Mouse (Mus musculus) testis, adult 2 months (tissue): ENCODE results near the gene Sin3a. TPM values are rescaled to one million over a fixed set of nuclear protein-coding genes. Genes with fewer than 3 reads are reported as not detected.

Source experiments
- H3K27ac ChIP-seq: fragments of 200-500 bp; 2 replicates; pipeline ENCODE4 v1.5.1; 2012; ENCODE audit warnings: low read depth, low read length; ENCODE audit not compliant: control insufficient read depth, insufficient read depth
- H3K27me3 ChIP-seq: fragments of 200-500 bp; 2 replicates; pipeline ENCODE4 v1.6.1; 2012; ENCODE audit warnings: mild to moderate bottlenecking, low read length, moderate library complexity; ENCODE audit not compliant: control insufficient read depth, insufficient read depth
- H3K36me3 ChIP-seq: fragments of 200-500 bp; 2 replicates; pipeline ENCODE4 v1.6.1; 2012; ENCODE audit warnings: mild to moderate bottlenecking, low read length; ENCODE audit not compliant: control insufficient read depth, insufficient read depth
- H3K4me1 ChIP-seq: fragments of 200-500 bp; 2 replicates; pipeline ENCODE4 v1.6.1; 2012; ENCODE audit warnings: low read length; ENCODE audit not compliant: control insufficient read depth, insufficient read depth
- H3K4me3 ChIP-seq: fragments of 200-500 bp; 2 replicates; pipeline ENCODE4 v1.5.1; 2012; ENCODE audit warnings: low read depth, mild to moderate bottlenecking, low read length, moderate library complexity, mixed read lengths; ENCODE audit not compliant: control insufficient read depth
- CTCF ChIP-seq: fragments of 200-500 bp; IDR thresholded peaks from 2 replicates; pipeline ENCODE4 v1.5.1; 2012; ENCODE audit warnings: low read depth, mild to moderate bottlenecking, inconsistent platforms, low read length, moderate library complexity; ENCODE audit not compliant: control insufficient read depth, insufficient read depth, insufficient replicate concordance
- POLR2A ChIP-seq: fragments of 200-500 bp; IDR thresholded peaks from 2 replicates; pipeline ENCODE4 v1.6.1; 2012; ENCODE audit warnings: low read depth, mild to moderate bottlenecking, inconsistent platforms, low read length, moderate library complexity; ENCODE audit not compliant: control insufficient read depth
- polyA plus RNA-seq: library from polyadenylated mRNA; depleted of rRNA; stranded (reverse); fragments of >200 nt; gene quantifications from 2 replicates; pipeline ENCODE4 v1.2.3, GENCODE M21; 2012

The Sin3a gene
- polyA plus RNA-seq, 1 experiment, result 99.2 TPM

DNA sequence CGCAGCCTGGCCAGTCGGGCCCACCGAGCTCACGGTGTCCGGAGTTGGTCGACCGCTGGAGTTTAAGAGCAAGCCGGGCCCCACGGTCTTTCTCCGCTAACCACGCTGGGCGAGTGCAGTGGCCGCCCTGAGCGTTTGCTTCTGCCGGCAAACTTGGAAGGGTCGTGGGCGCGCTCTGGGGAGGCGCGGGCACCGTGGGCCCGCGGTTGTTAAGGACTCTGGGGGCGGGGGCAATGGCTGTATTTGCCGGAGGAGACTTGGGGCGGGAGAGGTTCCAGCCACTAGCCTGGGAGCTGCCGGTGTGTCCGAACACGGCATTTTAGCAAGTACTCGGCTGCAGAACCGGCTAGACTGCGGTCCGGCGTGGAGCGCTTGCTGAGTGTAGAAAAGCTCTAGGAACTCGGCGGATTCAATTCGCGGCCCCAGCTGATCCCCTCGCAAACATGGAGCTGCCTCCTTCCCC lies 717 bp downstream of the Sin3a start:
- H3K27ac ChIP-seq, result peak overlapping the region; percentile 81
- TF ChIP-seq POLR2A (no peak), CTCF (no peak)
- peak overlapping the region; percentile 92 for H3K4me3 ChIP-seq
- no peaks in the 10 kb centered on the region; the same call in 1 of the 2 replicates for H3K27me3 ChIP-seq
- no peaks in the 10 kb centered on the region for H3K36me3 ChIP-seq
- peaks cover 16% of the 10 kb centered on the region for H3K4me1 ChIP-seq

DNA sequence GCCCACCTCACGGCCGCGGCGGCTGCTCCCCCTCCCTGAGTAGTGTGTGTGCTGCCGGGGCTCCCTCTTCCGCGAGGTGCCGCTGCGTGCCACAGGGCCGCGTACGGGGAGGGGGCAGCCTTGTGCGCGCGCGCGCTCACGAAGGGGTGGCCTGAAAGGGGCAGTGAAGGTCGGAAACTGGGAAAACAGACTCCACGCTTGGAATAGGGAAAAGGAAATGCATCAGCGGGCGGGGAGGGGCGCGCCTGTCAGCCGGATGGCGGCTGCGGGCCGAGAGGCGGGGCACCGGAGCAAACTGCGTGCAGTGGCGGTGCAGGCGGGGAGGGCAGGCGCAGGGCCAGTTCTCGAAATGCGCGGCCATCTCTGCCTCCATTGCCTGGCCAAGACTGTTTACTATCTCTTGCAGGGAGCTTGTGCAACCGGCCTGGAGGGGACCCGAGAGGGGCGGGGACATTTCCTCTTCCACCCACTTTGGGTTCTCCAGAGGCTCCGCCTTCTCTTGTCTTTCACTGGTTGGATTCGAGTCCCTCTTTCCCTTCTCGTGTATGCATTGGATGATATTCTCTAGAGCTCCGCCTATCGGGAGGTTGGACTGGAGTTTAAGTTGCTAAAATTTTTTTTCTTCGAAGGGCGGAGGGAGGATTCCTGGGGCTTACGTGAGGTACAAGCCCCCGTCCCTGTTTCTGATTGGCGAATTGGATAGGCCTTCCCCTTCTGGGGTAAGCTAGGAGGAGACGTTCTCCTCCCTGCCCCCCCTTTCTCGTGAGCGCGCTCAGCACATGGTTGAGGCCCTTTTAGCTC lies 1.3 kb downstream of the Sin3a start:
- Histone ChIP-seq H3K4me3 (peak overlapping the region; percentile 92), H3K4me1 (peaks cover 18% of the 10 kb centered on the region), H3K36me3 (no peaks in the 10 kb centered on the region), H3K27ac (peak overlapping the region; percentile 81), H3K27me3 (no peaks in the 10 kb centered on the region; the same call in 1 of the 2 replicates)
- TF ChIP-seq POLR2A (peak; percentile 64), CTCF (peak; percentile 5; the same call in 1 of the 2 replicates)

- H3K4me3 ChIP-seq, result peak overlapping the region; percentile 92
- peak overlapping the region; percentile 77 for H3K27ac ChIP-seq
- H3K4me1 ChIP-seq, result peaks cover 19% of the 10 kb centered on the region
- TF ChIP-seq POLR2A, result no peak
- no peak for TF ChIP-seq CTCF
- no peaks in the 10 kb centered on the region; the same call in 1 of the 2 replicates for H3K27me3 ChIP-seq
- H3K36me3 ChIP-seq, result no peaks in the 10 kb centered on the region
Observed at GRCm38 (mm10) chr9:57073790-57074094, 1.9 kb downstream of the Sin3a start.

- TF ChIP-seq CTCF (no peak), POLR2A (no peak)
- no peaks in the 10 kb centered on the region; the same call in 1 of the 2 replicates for H3K27me3 ChIP-seq
- H3K36me3 ChIP-seq, result no peaks in the 10 kb centered on the region
- peak overlapping the region; percentile 77 for H3K27ac ChIP-seq
- peak overlapping the region; percentile 92 for H3K4me3 ChIP-seq
- H3K4me1 ChIP-seq, result peaks cover 19% of the 10 kb centered on the region
Observed at GRCm38 (mm10) chr9:57074171-57074821, 2.5 kb downstream of the Sin3a start.

DNA sequence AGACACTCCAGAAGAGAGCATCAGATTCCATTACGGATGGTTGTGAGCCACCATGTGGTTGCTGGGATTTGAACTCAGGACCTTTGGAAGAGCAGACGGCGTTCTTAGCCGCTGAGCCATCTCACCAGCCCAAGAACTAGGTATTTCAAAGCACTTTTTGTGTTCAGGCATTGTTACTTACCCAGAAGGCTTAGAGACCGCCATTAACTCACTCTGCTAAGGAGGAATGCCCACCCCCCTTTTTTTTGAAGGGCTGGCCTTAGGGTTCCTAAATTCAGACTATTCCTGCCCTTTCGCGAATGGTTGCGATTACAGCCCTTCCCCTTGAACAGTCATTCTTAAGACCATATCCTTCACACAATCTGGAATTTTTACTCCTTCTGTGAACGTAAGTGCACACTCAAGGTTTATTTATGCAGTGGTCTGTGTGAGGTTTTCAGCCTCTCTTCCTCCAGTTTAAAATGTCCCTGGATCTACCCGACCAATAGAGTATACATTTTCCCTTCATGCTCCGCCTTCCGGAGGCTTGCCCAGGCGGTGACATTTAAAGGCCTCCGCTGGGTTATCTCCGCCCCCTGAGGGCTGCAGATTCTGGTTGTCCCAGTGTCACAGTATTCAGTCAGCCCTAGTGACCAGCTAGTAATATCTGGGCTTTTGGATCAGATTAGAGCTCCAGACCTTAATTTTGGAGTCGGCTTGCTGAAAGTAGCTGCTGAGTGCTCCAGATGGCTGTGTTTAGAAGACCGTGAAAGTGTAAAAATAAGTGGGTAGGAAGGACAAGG lies 3.2 kb downstream of the Sin3a start:
- peak overlapping the region; percentile 88 for H3K4me3 ChIP-seq
- peak overlapping the region; percentile 92 for H3K27ac ChIP-seq
- no peaks in the 10 kb centered on the region; the same call in 1 of the 2 replicates for H3K27me3 ChIP-seq
- peaks cover 19% of the 10 kb centered on the region for H3K4me1 ChIP-seq
- no peaks in the 10 kb centered on the region for H3K36me3 ChIP-seq
- no peak for TF ChIP-seq POLR2A
- TF ChIP-seq CTCF, result no peak

DNA sequence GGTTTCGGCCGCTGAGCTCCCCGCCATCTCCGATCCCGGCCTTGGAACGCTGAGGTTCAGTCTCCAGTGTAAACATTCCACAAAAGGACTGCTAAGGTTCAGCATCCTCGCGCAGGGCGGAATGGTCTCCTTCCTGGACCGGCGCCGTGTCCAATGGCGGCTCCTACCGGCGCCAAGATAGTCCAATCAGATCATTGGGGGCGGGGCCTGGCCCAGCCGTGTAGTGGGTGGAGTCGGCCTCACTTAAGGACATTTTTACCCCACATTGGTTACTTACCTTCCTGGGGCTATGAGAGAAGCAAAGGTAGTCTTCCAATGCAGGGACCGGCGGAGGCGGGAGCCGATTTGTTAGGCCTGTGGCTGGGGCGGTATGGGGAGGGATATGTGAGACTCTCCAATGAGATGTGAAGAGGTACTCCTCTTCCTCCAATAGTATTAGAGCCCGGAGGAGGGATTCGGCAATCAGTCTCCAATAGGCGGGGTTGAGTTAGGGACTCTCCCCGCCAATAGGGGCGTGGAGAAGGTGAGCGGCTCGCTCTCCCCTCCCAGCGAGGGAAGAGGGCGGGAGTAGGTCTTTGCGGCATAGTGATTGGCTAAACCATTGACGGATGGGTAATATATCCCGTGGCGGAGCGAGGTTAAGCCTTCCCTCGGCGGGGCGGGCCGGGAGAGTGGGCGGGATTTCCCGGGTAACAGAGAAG lies 4.0 kb downstream of the Sin3a start:
- TF ChIP-seq POLR2A (peak; percentile 68), CTCF (no peak)
- no peaks in the 10 kb centered on the region for H3K36me3 ChIP-seq
- no peaks in the 10 kb centered on the region; the same call in 1 of the 2 replicates for H3K27me3 ChIP-seq
- peak overlapping the region; percentile 88 for H3K4me3 ChIP-seq
- peaks cover 19% of the 10 kb centered on the region for H3K4me1 ChIP-seq
- H3K27ac ChIP-seq, result peak overlapping the region; percentile 92
